Mouse (Mus musculus): ENCODE measurements around the gene Epc2. TPM values are rescaled to one million over a fixed set of nuclear protein-coding genes. Genes with fewer than 3 reads are reported as not detected.

Epc2 gene
- polyA plus RNA-seq, 1 experiment from 2014 or later: 25.2 TPM

- WGBS: 74% methylated on average over 16 of the region's 16 CpGs
- Histone ChIP-seq H3K4me1 (ENCODE audit: control insufficient read depth, insufficient read depth, low read length) (peaks cover 11% of the 10 kb centered on the region; the same call in 1 of the 2 replicates), H3K4me2 (ENCODE audit: low read length) (no peak overlapping the region), H3K27me3 (ENCODE audit: control insufficient read depth, insufficient read depth, low read length) (no peaks in the 10 kb centered on the region), H3K9me3 (ENCODE audit: control insufficient read depth, low read length) (no peaks in the 10 kb centered on the region), H3K9ac (replicated peaks; ENCODE audit: low read length) (no peak overlapping the region), H3K27ac (replicated peaks; ENCODE audit: low read depth, low read length) (no peak overlapping the region), H3K36me3 (ENCODE audit: control insufficient read depth, insufficient read depth, low read length) (no peaks in the 10 kb centered on the region), H3K4me3 (replicated peaks; ENCODE audit: low read depth, low read length) (no peak overlapping the region)
- peak; percentile 47 for DNase-seq
- 0 out of 2 replicates have a peak, but pooled peaks have one; percentile 18 for ATAC-seq (ENCODE audit: low FRiP score, low TSS enrichment)
Measured at GRCm38 (mm10) chr2:49569862-49570777, 118.8 kb downstream of the Epc2 start.

- DNase-seq: no peak
- WGBS: 66% methylated on average over 6 of the region's 6 CpGs
Measured at GRCm38 (mm10) chr2:49570778-49571101, 119.5 kb downstream of the Epc2 start.

GRCm38 (mm10) chr2:49571159-49571920, 120.1 kb downstream of the Epc2 start:
- DNase-seq: peak; percentile 7
- no peak for ATAC-seq (ENCODE audit: low FRiP score, low TSS enrichment)

More at GRCm38 (mm10) chr2:49570778-49571101, 119.5 kb downstream of the Epc2 start:
- no peak for ATAC-seq (ENCODE audit: low FRiP score, low TSS enrichment)
- no peak overlapping the region for H3K4me2 ChIP-seq (ENCODE audit: low read length)
- H3K27ac ChIP-seq (replicated peaks; ENCODE audit: low read depth, low read length): no peak overlapping the region
- no peak overlapping the region for H3K9ac ChIP-seq (replicated peaks; ENCODE audit: low read length)
- no peaks in the 10 kb centered on the region for H3K9me3 ChIP-seq (ENCODE audit: control insufficient read depth, low read length)
- no peaks in the 10 kb centered on the region for H3K27me3 ChIP-seq (ENCODE audit: control insufficient read depth, insufficient read depth, low read length)
- H3K36me3 ChIP-seq (ENCODE audit: control insufficient read depth, insufficient read depth, low read length): no peaks in the 10 kb centered on the region
- H3K4me1 ChIP-seq (ENCODE audit: control insufficient read depth, insufficient read depth, low read length): peaks cover 11% of the 10 kb centered on the region; the same call in 1 of the 2 replicates
- no peak overlapping the region for H3K4me3 ChIP-seq (replicated peaks; ENCODE audit: low read depth, low read length)

GRCm38 (mm10) chr2:49572111-49572642, 120.9 kb downstream of the Epc2 start:
- Histone ChIP-seq H3K27me3 (ENCODE audit: control insufficient read depth, insufficient read depth, low read length) (no peaks in the 10 kb centered on the region), H3K9ac (replicated peaks; ENCODE audit: low read length) (no peak overlapping the region; the same call in 1 of the 2 replicates), H3K4me1 (ENCODE audit: control insufficient read depth, insufficient read depth, low read length) (peaks cover 11% of the 10 kb centered on the region; the same call in 1 of the 2 replicates), H3K27ac (replicated peaks; ENCODE audit: low read depth, low read length) (peak overlapping the region; percentile 77), H3K4me3 (replicated peaks; ENCODE audit: low read depth, low read length) (no peak overlapping the region), H3K9me3 (ENCODE audit: control insufficient read depth, low read length) (no peaks in the 10 kb centered on the region), H3K36me3 (ENCODE audit: control insufficient read depth, insufficient read depth, low read length) (no peaks in the 10 kb centered on the region), H3K4me2 (ENCODE audit: low read length) (peak overlapping the region; percentile 46)
- ATAC-seq (ENCODE audit: low FRiP score, low TSS enrichment): peak; percentile 66; the same call in 1 of the 2 replicates
- WGBS: 40% methylated on average over 12 of the region's 12 CpGs
- DNase-seq: peak; percentile 83

More at GRCm38 (mm10) chr2:49571159-49571920, 120.1 kb downstream of the Epc2 start:
- H3K27ac ChIP-seq (replicated peaks; ENCODE audit: low read depth, low read length): peak overlapping the region; percentile 77
- H3K4me3 ChIP-seq (replicated peaks; ENCODE audit: low read depth, low read length): no peak overlapping the region
- H3K27me3 ChIP-seq (ENCODE audit: control insufficient read depth, insufficient read depth, low read length): no peaks in the 10 kb centered on the region
- peak overlapping the region; percentile 46 for H3K4me2 ChIP-seq (ENCODE audit: low read length)
- H3K9ac ChIP-seq (replicated peaks; ENCODE audit: low read length): no peak overlapping the region
- H3K36me3 ChIP-seq (ENCODE audit: control insufficient read depth, insufficient read depth, low read length): no peaks in the 10 kb centered on the region
- H3K4me1 ChIP-seq (ENCODE audit: control insufficient read depth, insufficient read depth, low read length): peaks cover 11% of the 10 kb centered on the region; the same call in 1 of the 2 replicates
- H3K9me3 ChIP-seq (ENCODE audit: control insufficient read depth, low read length): no peaks in the 10 kb centered on the region
- 76% methylated on average over 11 of the region's 11 CpGs for WGBS

DNA sequence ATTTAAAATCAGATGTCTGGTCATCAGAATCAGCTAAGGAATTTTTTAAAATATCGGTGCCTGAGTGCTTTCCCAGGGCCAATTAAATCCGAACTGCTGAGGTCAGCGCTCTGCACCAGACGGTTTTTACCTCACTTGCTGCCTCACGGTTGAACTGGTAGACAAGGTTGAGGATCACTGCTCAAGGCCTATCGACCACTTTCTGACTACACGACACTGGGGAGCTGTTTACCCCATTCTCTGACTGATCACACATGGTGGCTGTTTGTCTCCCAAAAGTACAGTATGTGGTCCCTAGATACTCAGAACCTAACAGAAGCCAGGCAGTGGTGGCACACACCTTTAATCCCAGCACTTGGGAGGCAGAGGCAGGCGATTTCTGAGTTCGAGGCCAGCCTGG, 121.4 kb downstream of the Epc2 start:
- WGBS: 72% methylated on average over 9 of the region's 9 CpGs
- Histone ChIP-seq H3K9me3 (ENCODE audit: control insufficient read depth, low read length) (no peaks in the 10 kb centered on the region), H3K4me3 (replicated peaks; ENCODE audit: low read depth, low read length) (no peak overlapping the region), H3K4me1 (ENCODE audit: control insufficient read depth, insufficient read depth, low read length) (peaks cover 11% of the 10 kb centered on the region; the same call in 1 of the 2 replicates), H3K27ac (replicated peaks; ENCODE audit: low read depth, low read length) (peak overlapping the region; percentile 77), H3K4me2 (ENCODE audit: low read length) (peak overlapping the region; percentile 46), H3K36me3 (ENCODE audit: control insufficient read depth, insufficient read depth, low read length) (no peaks in the 10 kb centered on the region), H3K27me3 (ENCODE audit: control insufficient read depth, insufficient read depth, low read length) (no peaks in the 10 kb centered on the region), H3K9ac (replicated peaks; ENCODE audit: low read length) (no peak overlapping the region; the same call in 1 of the 2 replicates)
- DNase-seq (no peak), ATAC-seq (ENCODE audit: low FRiP score, low TSS enrichment) (0 out of 2 replicates have a peak, but pooled peaks have one; percentile 15)

DNA sequence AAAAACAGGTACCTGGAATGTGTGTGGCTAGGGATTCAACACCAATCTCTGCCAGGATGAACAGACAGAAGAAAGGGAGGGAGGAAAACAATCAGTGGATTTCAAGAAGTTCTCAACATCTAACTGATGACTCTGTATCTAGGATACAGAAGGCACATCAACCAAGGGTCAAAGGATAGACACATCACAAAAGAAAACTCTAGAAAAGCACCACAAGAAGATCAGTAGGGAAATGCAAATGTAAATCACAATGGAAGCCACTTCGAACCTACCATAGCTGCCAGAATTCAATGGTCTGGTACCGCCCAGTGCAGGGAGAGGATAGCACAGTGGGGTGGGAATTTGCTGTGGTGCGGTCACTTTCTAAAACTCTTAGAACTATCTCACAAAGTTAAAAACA, 122.0 kb downstream of the Epc2 start:
- peaks cover 11% of the 10 kb centered on the region; the same call in 1 of the 2 replicates for H3K4me1 ChIP-seq (ENCODE audit: control insufficient read depth, insufficient read depth, low read length)
- H3K36me3 ChIP-seq (ENCODE audit: control insufficient read depth, insufficient read depth, low read length): no peaks in the 10 kb centered on the region
- H3K27ac ChIP-seq (replicated peaks; ENCODE audit: low read depth, low read length): no peak overlapping the region
- ATAC-seq (ENCODE audit: low FRiP score, low TSS enrichment): no peak
- DNase-seq: no peak
- no peak overlapping the region for H3K9ac ChIP-seq (replicated peaks; ENCODE audit: low read length)
- 79% methylated on average over 3 of the region's 3 CpGs for WGBS
- no peaks in the 10 kb centered on the region for H3K9me3 ChIP-seq (ENCODE audit: control insufficient read depth, low read length)
- H3K4me2 ChIP-seq (ENCODE audit: low read length): no peak overlapping the region
- H3K4me3 ChIP-seq (replicated peaks; ENCODE audit: low read depth, low read length): no peak overlapping the region
- H3K27me3 ChIP-seq (ENCODE audit: control insufficient read depth, insufficient read depth, low read length): no peaks in the 10 kb centered on the region

- Histone ChIP-seq H3K9ac (replicated peaks; ENCODE audit: low read length) (no peak overlapping the region), H3K36me3 (ENCODE audit: control insufficient read depth, insufficient read depth, low read length) (no peaks in the 10 kb centered on the region), H3K4me3 (replicated peaks; ENCODE audit: low read depth, low read length) (no peak overlapping the region), H3K9me3 (ENCODE audit: control insufficient read depth, low read length) (no peaks in the 10 kb centered on the region), H3K4me2 (ENCODE audit: low read length) (no peak overlapping the region), H3K27me3 (ENCODE audit: control insufficient read depth, insufficient read depth, low read length) (no peaks in the 10 kb centered on the region), H3K27ac (replicated peaks; ENCODE audit: low read depth, low read length) (no peak overlapping the region), H3K4me1 (ENCODE audit: control insufficient read depth, insufficient read depth, low read length) (no peaks in the 10 kb centered on the region)
- 84% methylated on average over 3 of the region's 3 CpGs for WGBS
- DNase-seq (no peak), ATAC-seq (ENCODE audit: low FRiP score, low TSS enrichment) (no peak)
Measured at GRCm38 (mm10) chr2:49580585-49580984, 129.3 kb downstream of the Epc2 start.

GRCm38 (mm10) chr2:49582546-49582945, 131.3 kb downstream of the Epc2 start:
- Histone ChIP-seq H3K27ac (replicated peaks; ENCODE audit: low read depth, low read length) (no peak overlapping the region), H3K4me3 (replicated peaks; ENCODE audit: low read depth, low read length) (no peak overlapping the region), H3K36me3 (ENCODE audit: control insufficient read depth, insufficient read depth, low read length) (no peaks in the 10 kb centered on the region), H3K9ac (replicated peaks; ENCODE audit: low read length) (no peak overlapping the region), H3K4me2 (ENCODE audit: low read length) (no peak overlapping the region), H3K9me3 (ENCODE audit: control insufficient read depth, low read length) (no peaks in the 10 kb centered on the region), H3K4me1 (ENCODE audit: control insufficient read depth, insufficient read depth, low read length) (no peaks in the 10 kb centered on the region), H3K27me3 (ENCODE audit: control insufficient read depth, insufficient read depth, low read length) (no peaks in the 10 kb centered on the region)
- ATAC-seq (ENCODE audit: low FRiP score, low TSS enrichment): no peak
- 92% methylated on average over 5 of the region's 5 CpGs for WGBS
- DNase-seq: no peak
